Mouse (Mus musculus) intestine, embryonic 14.5 days (tissue): ENCODE measurements at regions not wholly inside any gene's neighbourhood (a gene's known extent, or its start where the extent isn't known, plus 50 kb on each side); places are given as distances from the start of the nearest gene placed in this dataset.
A peak's percentile ranks its signal among the peaks of the same experiment; 100 is the strongest.

Source experiments
- ATAC-seq: fragments of 200-750 bp; cut with Nextera tagmentation; replicated peaks from 2 replicates; pipeline ENCODE4 v1.8.0; 2017; ENCODE audit warnings: low read depth, moderate number of reproducible peaks, moderate TSS enrichment, moderate library complexity; ENCODE audit not compliant: low FRiP score, low TSS enrichment
- DNase-seq: peaks from one replicate; pipeline ENCODE4 v3.0.0-alpha.2; 2018; ENCODE audit warnings: low spot score
- H3K27ac ChIP-seq: fragments of 300-500 bp; sonication (generic); 2 replicates; pipeline ENCODE4 v1.5.1; 2014; ENCODE audit warnings: low read depth, mild to moderate bottlenecking, control low read depth
- H3K27me3 ChIP-seq: fragments of 300-500 bp; sonication (generic); replicated peaks from 2 replicates; pipeline ENCODE4 v1.6.1; 2014; ENCODE audit warnings: low read length, control low read depth; ENCODE audit not compliant: control insufficient read depth, insufficient read depth
- H3K36me3 ChIP-seq: fragments of 300-500 bp; sonication (generic); 2 replicates; pipeline ENCODE4 v1.6.1; 2014; ENCODE audit warnings: low read length, control low read depth; ENCODE audit not compliant: control insufficient read depth, insufficient read depth
- H3K4me1 ChIP-seq: fragments of 300-500 bp; sonication (generic); replicated peaks from 2 replicates; pipeline ENCODE4 v1.6.1; 2014; ENCODE audit warnings: low read length, control low read depth, mixed read lengths; ENCODE audit not compliant: control insufficient read depth, insufficient read depth
- H3K4me2 ChIP-seq: fragments of 300-500 bp; sonication (generic); 2 replicates; pipeline ENCODE4 v1.6.1; 2014; ENCODE audit warnings: low read length
- H3K4me3 ChIP-seq: fragments of 300-500 bp; sonication (generic); 2 replicates; pipeline ENCODE4 v1.5.1; 2014; ENCODE audit warnings: low read depth, low read length, control low read depth, mixed read lengths
- H3K9ac ChIP-seq: fragments of 300-500 bp; sonication (generic); 2 replicates; pipeline ENCODE4 v1.6.1; 2014; ENCODE audit warnings: mild to moderate bottlenecking, low read length
- H3K9me3 ChIP-seq: fragments of 300-500 bp; sonication (generic); 2 replicates; pipeline ENCODE4 v1.6.1; 2016; ENCODE audit warnings: low read length, control low read depth; ENCODE audit not compliant: control insufficient read depth
- WGBS: fragments of 180-500 bp; shearing (Covaris S2); extraction: QIAGEN DNeasy Blood & Tissue Kit; methylation state at CpG from one replicate; pipeline ENCODE4 v1.1.7; 2014; 5-methylcytosine and 5-hydroxymethylcytosine counted together

DNA sequence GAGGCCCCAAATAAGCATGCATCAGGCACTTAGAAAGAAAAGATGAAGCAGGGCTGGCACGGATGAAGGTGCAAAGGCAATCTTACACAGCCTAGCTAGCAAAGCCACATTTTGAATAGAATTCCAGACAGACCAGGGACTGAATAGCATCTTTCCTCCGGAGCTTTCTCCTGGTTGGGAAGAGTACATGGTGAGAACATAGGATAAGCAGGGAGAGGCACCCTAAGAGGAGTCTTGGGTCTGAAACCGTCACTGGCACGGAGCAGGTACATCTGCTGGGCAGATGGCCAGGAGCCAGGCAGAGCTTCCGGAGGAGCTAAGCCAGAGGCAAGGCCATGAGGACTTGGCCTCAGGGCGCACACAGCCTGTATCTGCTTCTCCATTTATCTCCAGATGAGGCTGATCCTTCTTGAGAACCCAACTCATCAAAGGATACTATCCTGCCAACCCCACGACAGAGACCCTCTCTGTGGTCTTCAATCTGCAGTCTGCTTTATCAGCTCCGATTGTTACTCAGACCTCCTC, 70.4 kb upstream of the Ccn6 start:
- Histone ChIP-seq H3K27ac (no peak overlapping the region), H3K4me3 (no peak overlapping the region), H3K4me2 (no peak overlapping the region), H3K27me3 (no peaks in the 10 kb centered on the region), H3K9ac (no peak overlapping the region), H3K4me1 (peaks cover 6% of the 10 kb centered on the region; the same call in 1 of the 2 replicates), H3K36me3 (no peaks in the 10 kb centered on the region), H3K9me3 (no peaks in the 10 kb centered on the region; the same call in 1 of the 2 replicates)
- DNase-seq (peak; percentile 36), ATAC-seq (no peak)
- WGBS = 87% methylated on average over 8 of the region's 8 CpGs

- no peaks in the 10 kb centered on the region for H3K36me3 ChIP-seq
- WGBS = 90% methylated on average over 7 of the region's 7 CpGs
- H3K4me3 ChIP-seq = no peak overlapping the region
- no peak overlapping the region for H3K4me2 ChIP-seq
- H3K9ac ChIP-seq = no peak overlapping the region
- no peaks in the 10 kb centered on the region; the same call in 1 of the 2 replicates for H3K9me3 ChIP-seq
- H3K27me3 ChIP-seq = no peaks in the 10 kb centered on the region
- ATAC-seq (no peak), DNase-seq (peak; percentile 48)
- no peak overlapping the region for H3K27ac ChIP-seq
- no peaks in the 10 kb centered on the region for H3K4me1 ChIP-seq
These were observed 69.6 kb upstream of the Ccn6 start for GRCm38 (mm10) chr10:39233191-39233590.

- H3K4me1 ChIP-seq = peaks cover 4% of the 10 kb centered on the region; the same call in 1 of the 2 replicates
- H3K4me2 ChIP-seq = no peak overlapping the region
- H3K9me3 ChIP-seq = no peaks in the 10 kb centered on the region; the same call in 1 of the 2 replicates
- ATAC-seq (no peak), DNase-seq (peak; percentile 38)
- WGBS = 69% methylated on average over 14 of the region's 14 CpGs
- H3K36me3 ChIP-seq = no peaks in the 10 kb centered on the region
- no peak overlapping the region for H3K27ac ChIP-seq
- H3K4me3 ChIP-seq = no peak overlapping the region
- no peak overlapping the region for H3K9ac ChIP-seq
- H3K27me3 ChIP-seq = no peaks in the 10 kb centered on the region
These were observed 67.2 kb upstream of the Ccn6 start for GRCm38 (mm10) chr10:39230634-39231410.

- Histone ChIP-seq H3K9me3 (no peaks in the 10 kb centered on the region; the same call in 1 of the 2 replicates), H3K4me3 (no peak overlapping the region), H3K27me3 (no peaks in the 10 kb centered on the region), H3K27ac (no peak overlapping the region), H3K4me1 (peaks cover 4% of the 10 kb centered on the region; the same call in 1 of the 2 replicates), H3K9ac (no peak overlapping the region), H3K4me2 (no peak overlapping the region), H3K36me3 (no peaks in the 10 kb centered on the region)
- no peak for DNase-seq
- 97% methylated on average over 4 of the region's 4 CpGs for WGBS
- ATAC-seq = no peak
These were observed 65.6 kb upstream of the Ccn6 start for GRCm38 (mm10) chr10:39229233-39229632.

- Histone ChIP-seq H3K27ac (peak overlapping the region; percentile 29; the same call in 1 of the 2 replicates), H3K27me3 (no peaks in the 10 kb centered on the region), H3K4me2 (peak overlapping the region; percentile 38), H3K4me3 (no peak overlapping the region), H3K9ac (no peak overlapping the region), H3K36me3 (no peaks in the 10 kb centered on the region), H3K4me1 (peaks cover 4% of the 10 kb centered on the region; the same call in 1 of the 2 replicates), H3K9me3 (no peaks in the 10 kb centered on the region; the same call in 1 of the 2 replicates)
- WGBS = 48% methylated on average over 5 of the region's 5 CpGs
- DNase-seq = no peak
- no peak for ATAC-seq
These were observed 64.4 kb upstream of the Ccn6 start for GRCm38 (mm10) chr10:39228027-39228426.

DNA sequence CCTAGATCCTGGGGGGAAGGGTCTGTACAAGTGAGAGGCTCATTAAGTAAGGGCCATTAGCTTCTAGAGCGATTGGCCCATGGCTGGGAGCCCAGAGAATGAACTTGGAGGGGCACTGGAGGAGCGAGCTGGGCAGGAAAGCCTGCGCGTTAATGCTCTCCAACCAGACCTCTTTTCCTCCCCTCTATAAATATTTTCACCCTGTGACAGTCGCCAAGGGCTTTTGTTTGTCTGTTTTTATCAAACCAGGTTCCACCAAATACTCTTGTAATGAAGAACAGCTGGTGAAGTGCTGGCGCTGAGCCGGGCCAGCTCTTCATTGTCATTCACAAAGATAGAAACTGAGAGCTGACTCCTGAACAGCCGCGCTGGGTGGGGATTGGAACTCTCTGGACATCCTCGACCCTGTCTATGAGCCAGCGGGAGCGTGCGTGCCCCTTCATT, 63.9 kb upstream of the Ccn6 start:
- no peak overlapping the region for H3K4me3 ChIP-seq
- H3K27ac ChIP-seq = peak overlapping the region; percentile 29; the same call in 1 of the 2 replicates
- no peaks in the 10 kb centered on the region; the same call in 1 of the 2 replicates for H3K9me3 ChIP-seq
- H3K36me3 ChIP-seq = no peaks in the 10 kb centered on the region
- ATAC-seq = no peak; the same call in 1 of the 2 replicates
- H3K27me3 ChIP-seq = no peaks in the 10 kb centered on the region
- H3K9ac ChIP-seq = no peak overlapping the region
- H3K4me2 ChIP-seq = peak overlapping the region; percentile 38
- peak; percentile 61 for DNase-seq
- 25% methylated on average over 13 of the region's 13 CpGs for WGBS
- H3K4me1 ChIP-seq = peaks cover 4% of the 10 kb centered on the region; the same call in 1 of the 2 replicates

GRCm38 (mm10) chr10:39226518-39226917, 62.9 kb upstream of the Ccn6 start:
- H3K4me3 ChIP-seq = no peak overlapping the region
- no peak overlapping the region for H3K27ac ChIP-seq
- no peak for ATAC-seq
- WGBS = 66% methylated on average over 2 of the region's 2 CpGs
- no peak for DNase-seq
- H3K4me2 ChIP-seq = no peak overlapping the region
- no peaks in the 10 kb centered on the region for H3K36me3 ChIP-seq
- H3K9ac ChIP-seq = no peak overlapping the region
- H3K9me3 ChIP-seq = no peaks in the 10 kb centered on the region; the same call in 1 of the 2 replicates
- no peaks in the 10 kb centered on the region for H3K27me3 ChIP-seq
- peaks cover 4% of the 10 kb centered on the region; the same call in 1 of the 2 replicates for H3K4me1 ChIP-seq

- DNase-seq (no peak), ATAC-seq (0 out of 2 replicates have a peak, but pooled peaks have one; percentile 32)
- Histone ChIP-seq H3K9me3 (no peaks in the 10 kb centered on the region), H3K4me1 (peaks cover 4% of the 10 kb centered on the region; the same call in 1 of the 2 replicates), H3K27ac (no peak overlapping the region), H3K9ac (no peak overlapping the region), H3K36me3 (no peaks in the 10 kb centered on the region), H3K4me3 (no peak overlapping the region), H3K27me3 (no peaks in the 10 kb centered on the region), H3K4me2 (no peak overlapping the region)
- 52% methylated on average over 5 of the region's 5 CpGs for WGBS
These were observed 61.0 kb upstream of the Ccn6 start for GRCm38 (mm10) chr10:39224449-39225094.
